Comparison of ENCODE assay signal across 22 mouse cellular contexts in genomic region chr15:93294483-93294882, GRCm38 (mm10). TPM values are rescaled to one million over a fixed set of nuclear protein-coding genes. Genes with fewer than 3 reads are reported as not detected.
A peak's percentile ranks its signal among the peaks of the same experiment; 100 is the strongest.
DNase-seq lines count a peak whose midpoint lies in the region; ATAC-seq and TF ChIP-seq lines count a peak whose summit lies in the region.
"Had no signal": no experiment of that assay in that cellular context is flagged by ENCODE, and none has a peak within 500 bp of the region (broad histone marks: within the 10 kb centered on the region; RNA-seq: fewer than 3 reads in every experiment).

No protein-coding gene starts in this region.

- no peaks in the 10 kb centered on the region for H3K9me3 ChIP-seq in lung, embryonic 16.5 days (ENCODE audit: control insufficient read depth, low read length)
- no peaks in the 10 kb centered on the region for H3K9me3 ChIP-seq in liver, postnatal 0 days (ENCODE audit: low read length)
- no peaks in the 10 kb centered on the region for H3K9me3 ChIP-seq in stomach, postnatal 0 days (ENCODE audit: control insufficient read depth, low read length)
- no peaks in the 10 kb centered on the region for H3K9me3 ChIP-seq in kidney, embryonic 14.5 days (ENCODE audit: control insufficient read depth, low read length)
- H3K9me3 ChIP-seq: embryonic facial prominence, embryonic 10.5 days; forebrain, embryonic 15.5 days; heart, embryonic 12.5 days; limb, embryonic 12.5 days; midbrain, embryonic 10.5 days had no signal

- no peak overlapping the region for H3K27ac ChIP-seq in lung, embryonic 16.5 days (ENCODE audit: low read length)
- H3K27ac ChIP-seq in liver, postnatal 0 days (ENCODE audit: low read depth): 0 out of 2 replicates have a peak overlapping the region, but pooled peaks have one; percentile 22
- H3K27ac ChIP-seq in stomach, postnatal 0 days (replicated peaks): no peak overlapping the region
- no peak overlapping the region for H3K27ac ChIP-seq in kidney, embryonic 14.5 days (ENCODE audit: low read depth, low read length)
- H3K27ac ChIP-seq: embryonic facial prominence, embryonic 10.5 days; forebrain, embryonic 15.5 days; hindbrain, postnatal 0 days; limb, embryonic 12.5 days; midbrain, embryonic 10.5 days had no signal

- no peak overlapping the region for H3K9ac ChIP-seq in lung, embryonic 16.5 days (ENCODE audit: low read length)
- H3K9ac ChIP-seq in liver, postnatal 0 days (replicated peaks): no peak overlapping the region
- no peak overlapping the region for H3K9ac ChIP-seq in stomach, postnatal 0 days (ENCODE audit: low read length)
- H3K9ac ChIP-seq in kidney, embryonic 14.5 days (ENCODE audit: low read depth, low read length): no peak overlapping the region
- H3K9ac ChIP-seq: forebrain, embryonic 15.5 days; heart, embryonic 12.5 days; limb, embryonic 12.5 days had no signal

- no peak for DNase-seq in lung, adult 2 months
- DNase-seq in liver, postnatal 0 days: no peak
- no peak for DNase-seq in stomach, postnatal 0 days (ENCODE audit: low spot score)
- DNase-seq in gastrocnemius, adult 18-20 months (ENCODE audit: low spot score): no peak
- DNase-seq: adrenal gland, adult 8-10 months; cerebellum, adult 8-10 months; gastrocnemius, postnatal 10 days; heart, adult 18-20 months; heart, postnatal 10 days; kidney, adult 8-10 months; kidney, postnatal 14 days; thymus, adult 2 months; thymus, postnatal 4 days had no signal

- WGBS in lung, embryonic 16.5 days: 53% methylated on average over 11 of the region's 11 CpGs
- 38% methylated on average over 11 of the region's 11 CpGs for WGBS in lung, adult 2 months
- WGBS in liver, postnatal 0 days (ENCODE audit: insufficient replicate concordance): 50% methylated on average over 11 of the region's 11 CpGs
- 55% methylated on average over 11 of the region's 11 CpGs for WGBS in stomach, postnatal 0 days
- WGBS in kidney, embryonic 14.5 days: 77% methylated on average over 11 of the region's 11 CpGs

- TF ChIP-seq EP300 in liver, postnatal 0 days (IDR thresholded peaks at IDR 0.05; ENCODE audit: low read depth): no peak
- TF ChIP-seq EP300 in stomach, postnatal 0 days (optimal IDR thresholded peaks at IDR 0.05): no peak

- no peak for TF ChIP-seq CTCF in lung, adult 2 months (IDR thresholded peaks at IDR 0.05; ENCODE audit: insufficient read depth, low read length)
- no peak for TF ChIP-seq CTCF in liver, postnatal 0 days (IDR thresholded peaks at IDR 0.05; ENCODE audit: low read depth)
- TF ChIP-seq CTCF in stomach, postnatal 0 days (IDR thresholded peaks at IDR 0.05; ENCODE audit: low read depth): no peak

- H3K27me3 ChIP-seq in lung, embryonic 16.5 days (ENCODE audit: control insufficient read depth, insufficient read depth, low read depth, low read length): no peaks in the 10 kb centered on the region
- no peaks in the 10 kb centered on the region for H3K27me3 ChIP-seq in liver, postnatal 0 days (ENCODE audit: insufficient read depth, low read length)
- no peaks in the 10 kb centered on the region for H3K27me3 ChIP-seq in stomach, postnatal 0 days (ENCODE audit: control insufficient read depth, insufficient read depth, low read length)
- H3K27me3 ChIP-seq in kidney, embryonic 14.5 days (ENCODE audit: control insufficient read depth, insufficient read depth, low read length): no peaks in the 10 kb centered on the region
- H3K27me3 ChIP-seq: forebrain, embryonic 15.5 days; heart, embryonic 12.5 days; limb, embryonic 12.5 days had no signal

- no peak overlapping the region for H3K4me3 ChIP-seq in lung, embryonic 16.5 days (ENCODE audit: low read length)
- no peak overlapping the region for H3K4me3 ChIP-seq in lung, adult 2 months (replicated peaks; ENCODE audit: extremely low read depth, low read depth, low read length)
- no peak overlapping the region for H3K4me3 ChIP-seq in liver, postnatal 0 days (ENCODE audit: low read depth, low read length)
- H3K4me3 ChIP-seq in stomach, postnatal 0 days (ENCODE audit: low read depth, low read length): no peak overlapping the region
- no peak overlapping the region for H3K4me3 ChIP-seq in kidney, embryonic 14.5 days (ENCODE audit: low read length)
- H3K4me3 ChIP-seq: embryonic facial prominence, embryonic 10.5 days; forebrain, embryonic 15.5 days; heart, embryonic 12.5 days; limb, embryonic 12.5 days; midbrain, embryonic 10.5 days had no signal

- peaks cover 2% of the 10 kb centered on the region; the same call in 1 of the 2 replicates for H3K36me3 ChIP-seq in lung, embryonic 16.5 days (ENCODE audit: control insufficient read depth, insufficient read depth, low read length)
- H3K36me3 ChIP-seq in liver, postnatal 0 days (replicated peaks; ENCODE audit: insufficient read depth, low read length): peaks cover 4% of the 10 kb centered on the region; the same call in 1 of the 2 replicates
- H3K36me3 ChIP-seq in stomach, postnatal 0 days (ENCODE audit: control insufficient read depth, insufficient read depth, low read length): no peaks in the 10 kb centered on the region
- peaks cover 4% of the 10 kb centered on the region for H3K36me3 ChIP-seq in kidney, embryonic 14.5 days (ENCODE audit: control insufficient read depth, insufficient read depth, low read length)
- H3K36me3 ChIP-seq: forebrain, embryonic 15.5 days had no signal

- peak; percentile 31; the same call in 1 of the 2 replicates for ATAC-seq in lung, embryonic 16.5 days (ENCODE audit: low read depth)
- peak; percentile 18 to 27; a peak in 2 of 4 replicates for ATAC-seq in hematopoietic stem cell, adult 5-6 weeks (replicated peaks in 1 of 2; ENCODE audit: insufficient read depth in 1 of 2, low FRiP score in 2 of 2, low TSS enrichment in 1 of 2, low read depth in 1 of 2, poor library complexity in 2 of 2, severe bottlenecking in 2 of 2)
- no peak for ATAC-seq in liver, postnatal 0 days
- ATAC-seq in stomach, postnatal 0 days (ENCODE audit: low FRiP score, low TSS enrichment): 0 out of 2 replicates have a peak, but pooled peaks have one; percentile 32
- no peak for ATAC-seq in kidney, embryonic 14.5 days (ENCODE audit: low FRiP score, low TSS enrichment)
- ATAC-seq: forebrain, embryonic 15.5 days; hindbrain, postnatal 0 days had no signal

- no peak overlapping the region for H3K4me2 ChIP-seq in lung, embryonic 16.5 days (ENCODE audit: low read depth, low read length)
- H3K4me2 ChIP-seq in liver, postnatal 0 days (ENCODE audit: low read depth, low read length): peak overlapping the region; percentile 19; the same call in 1 of the 2 replicates
- no peak overlapping the region for H3K4me2 ChIP-seq in stomach, postnatal 0 days (replicated peaks; ENCODE audit: low read depth)
- H3K4me2 ChIP-seq in kidney, embryonic 14.5 days (replicated peaks; ENCODE audit: low read depth, low read length): no peak overlapping the region
- H3K4me2 ChIP-seq: forebrain, embryonic 15.5 days; heart, embryonic 12.5 days; limb, embryonic 12.5 days had no signal

- peaks cover 17% of the 10 kb centered on the region for H3K4me1 ChIP-seq in lung, embryonic 16.5 days (replicated peaks; ENCODE audit: control insufficient read depth, insufficient read depth, low read length)
- H3K4me1 ChIP-seq in lung, adult 2 months (ENCODE audit: control insufficient read depth, insufficient read depth, low read length): peaks cover 6% of the 10 kb centered on the region; the same call in 1 of the 2 replicates
- H3K4me1 ChIP-seq in liver, postnatal 0 days (ENCODE audit: insufficient read depth): peaks cover 15% of the 10 kb centered on the region
- no peaks in the 10 kb centered on the region for H3K4me1 ChIP-seq in stomach, postnatal 0 days (replicated peaks; ENCODE audit: control insufficient read depth, insufficient read depth)
- 0 out of 2 replicates have a peak, but pooled peaks cover 4% of the 10 kb centered on the region for H3K4me1 ChIP-seq in kidney, embryonic 14.5 days (ENCODE audit: control insufficient read depth, insufficient read depth, low read length)
- H3K4me1 ChIP-seq: embryonic facial prominence, embryonic 10.5 days had no signal

- no peak for TF ChIP-seq POLR2A in lung, adult 2 months (IDR thresholded peaks at IDR 0.05; ENCODE audit: borderline replicate concordance, extremely low read depth, low read depth, low read length)

RNA-seq across cellular contexts. Expression of gene Gxylt1, which starts 19.5 kb away (rescaled TPM):
- 11.6 and 12.2 TPM in 2 replicates for polyA plus RNA-seq in lung, embryonic 16.5 days (2015; fragmentation: Nextera tagmentation; extraction: Ambion mirVana)
- polyA plus RNA-seq in lung, adult 2 months (2012; rRNA removed): 3.8 and 6.8 TPM in 2 replicates
- 21.4 and 24.7 TPM in 2 replicates for total RNA-seq in hematopoietic stem cell, adult 5-6 weeks (2017)
- polyA plus RNA-seq in liver, postnatal 0 days (2015; fragmentation: Nextera tagmentation; extraction: Ambion mirVana): 1.8 and 2.0 TPM in 2 replicates
- 5.2 and 5.7 TPM in 2 replicates for polyA plus RNA-seq in stomach, postnatal 0 days (2015; fragmentation: Nextera tagmentation; extraction: Ambion mirVana)
- total RNA-seq in gastrocnemius, adult 18-20 months (2021): 1 to 10 TPM; 5.9 to 7.2 TPM
- 12.7 and 21.6 TPM in 2 replicates for polyA plus RNA-seq in kidney, embryonic 14.5 days (2014; fragmentation: Nextera tagmentation; extraction: Ambion mirVana)

RNA-seq across cellular contexts. Expression of gene Yaf2, which starts 42.3 kb away (rescaled TPM):
- 47.3 and 55.3 TPM in 2 replicates for polyA plus RNA-seq in lung, embryonic 16.5 days (2015; fragmentation: Nextera tagmentation; extraction: Ambion mirVana)
- 25.6 and 27.3 TPM in 2 replicates for polyA plus RNA-seq in lung, adult 2 months (2012; rRNA removed)
- total RNA-seq in hematopoietic stem cell, adult 5-6 weeks (2017): 26.6 and 28.4 TPM in 2 replicates
- polyA plus RNA-seq in liver, postnatal 0 days (2015; fragmentation: Nextera tagmentation; extraction: Ambion mirVana): 25.7 and 26.4 TPM in 2 replicates
- polyA plus RNA-seq in stomach, postnatal 0 days (2015; fragmentation: Nextera tagmentation; extraction: Ambion mirVana): 44.7 and 46.7 TPM in 2 replicates
- total RNA-seq in gastrocnemius, adult 18-20 months (2021): 10 to 100 TPM; 21.0 to 24.2 TPM
- polyA plus RNA-seq in kidney, embryonic 14.5 days (2014; fragmentation: Nextera tagmentation; extraction: Ambion mirVana): 114 and 116 TPM in 2 replicates

Comparison
In these comparisons a context has a peak if more than half of its experiments do, and no peak if none do; other contexts are left out.
1. ATAC-seq: peak in lung, embryonic 16.5 days (single experiment), hematopoietic stem cell, adult 5-6 weeks (2 of 2) and stomach, postnatal 0 days (single experiment); none in liver, postnatal 0 days (single experiment) and kidney, embryonic 14.5 days (single experiment).